21 mouse cellular contexts compared by ENCODE assay signal in genomic region chr13:53642557-53642956, GRCm38 (mm10).
DNase-seq lines count a peak whose midpoint lies in the region; ATAC-seq lines count a peak whose summit lies in the region.
"Had no signal": no experiment of that assay in that cellular context is flagged by ENCODE, and none has a peak within 500 bp of the region (broad histone marks: within the 10 kb centered on the region; RNA-seq: fewer than 3 reads in every experiment).

No protein-coding gene starts in this region.

- no peaks in the 10 kb centered on the region; the same call in 1 of the 2 replicates for H3K27me3 ChIP-seq in hindbrain, embryonic 16.5 days (replicated peaks; ENCODE audit: control insufficient read depth, insufficient read depth, low read length)
- no peaks in the 10 kb centered on the region for H3K27me3 ChIP-seq in hindbrain, embryonic 13.5 days
- H3K27me3 ChIP-seq in midbrain, embryonic 14.5 days (ENCODE audit: control insufficient read depth, insufficient read depth, low read length) = no peaks in the 10 kb centered on the region
- no peaks in the 10 kb centered on the region for H3K27me3 ChIP-seq in midbrain, embryonic 15.5 days (replicated peaks)
- H3K27me3 ChIP-seq: limb, embryonic 13.5 days; lung, embryonic 15.5 days had no signal

- no peak overlapping the region for H3K4me2 ChIP-seq in hindbrain, embryonic 16.5 days (ENCODE audit: low read length)
- H3K4me2 ChIP-seq in hindbrain, embryonic 13.5 days = no peak overlapping the region
- no peak overlapping the region for H3K4me2 ChIP-seq in midbrain, embryonic 14.5 days (ENCODE audit: low read length)
- no peak overlapping the region for H3K4me2 ChIP-seq in midbrain, embryonic 15.5 days
- H3K4me2 ChIP-seq: limb, embryonic 13.5 days; liver, embryonic 11.5 days; lung, embryonic 15.5 days had no signal

- no peaks in the 10 kb centered on the region; the same call in 1 of the 2 replicates for H3K4me1 ChIP-seq in hindbrain, embryonic 16.5 days (ENCODE audit: control insufficient read depth, insufficient read depth, low read depth, low read length)
- no peaks in the 10 kb centered on the region; the same call in 1 of the 2 replicates for H3K4me1 ChIP-seq in hindbrain, embryonic 13.5 days (replicated peaks)
- H3K4me1 ChIP-seq in midbrain, embryonic 14.5 days (ENCODE audit: control insufficient read depth, insufficient read depth, low read length) = no peaks in the 10 kb centered on the region
- H3K4me1 ChIP-seq in midbrain, embryonic 15.5 days = peaks cover 4% of the 10 kb centered on the region; the same call in 1 of the 2 replicates
- H3K4me1 ChIP-seq: limb, embryonic 13.5 days; lung, embryonic 15.5 days; midbrain, embryonic 10.5 days had no signal

- H3K4me3 ChIP-seq in hindbrain, embryonic 16.5 days (ENCODE audit: low read length) = no peak overlapping the region
- no peak overlapping the region for H3K4me3 ChIP-seq in hindbrain, embryonic 13.5 days
- H3K4me3 ChIP-seq in midbrain, embryonic 14.5 days (replicated peaks; ENCODE audit: low read depth, low read length) = no peak overlapping the region
- H3K4me3 ChIP-seq in midbrain, embryonic 15.5 days = no peak overlapping the region
- H3K4me3 ChIP-seq: limb, embryonic 13.5 days; lung, embryonic 15.5 days; midbrain, embryonic 10.5 days had no signal

- H3K27ac ChIP-seq in hindbrain, embryonic 16.5 days (ENCODE audit: low read depth, low read length) = no peak overlapping the region
- H3K27ac ChIP-seq in hindbrain, embryonic 13.5 days = no peak overlapping the region
- H3K27ac ChIP-seq in midbrain, embryonic 14.5 days (replicated peaks; ENCODE audit: low read depth, low read length) = no peak overlapping the region
- H3K27ac ChIP-seq in midbrain, embryonic 15.5 days = no peak overlapping the region
- H3K27ac ChIP-seq: limb, embryonic 13.5 days; lung, embryonic 15.5 days; midbrain, embryonic 10.5 days had no signal

- ATAC-seq in hindbrain, embryonic 16.5 days = peak; percentile 65; the same call in 1 of the 2 replicates
- ATAC-seq in hindbrain, embryonic 13.5 days (ENCODE audit: low FRiP score) = no peak
- ATAC-seq in midbrain, embryonic 14.5 days (ENCODE audit: low FRiP score, low TSS enrichment) = no peak
- ATAC-seq in midbrain, embryonic 15.5 days (replicated peaks) = no peak
- ATAC-seq: forebrain, embryonic 16.5 days; Patski had no signal

- no peak overlapping the region for H3K9ac ChIP-seq in hindbrain, embryonic 16.5 days (ENCODE audit: low read depth, low read length)
- H3K9ac ChIP-seq in hindbrain, embryonic 13.5 days = no peak overlapping the region
- no peak overlapping the region for H3K9ac ChIP-seq in midbrain, embryonic 14.5 days (replicated peaks; ENCODE audit: low read length)
- H3K9ac ChIP-seq in midbrain, embryonic 15.5 days = no peak overlapping the region
- H3K9ac ChIP-seq: limb, embryonic 13.5 days; lung, embryonic 15.5 days had no signal

- 44% methylated on average over 5 of the region's 5 CpGs for WGBS in hindbrain, embryonic 16.5 days
- WGBS in hindbrain, embryonic 13.5 days = 53% methylated on average over 5 of the region's 5 CpGs
- 67% methylated on average over 5 of the region's 5 CpGs for WGBS in midbrain, embryonic 14.5 days
- 66% methylated on average over 5 of the region's 5 CpGs for WGBS in midbrain, embryonic 15.5 days

- H3K9me3 ChIP-seq in hindbrain, embryonic 16.5 days (ENCODE audit: control insufficient read depth, low read length) = peaks cover 4% of the 10 kb centered on the region
- no peaks in the 10 kb centered on the region; the same call in 1 of the 2 replicates for H3K9me3 ChIP-seq in hindbrain, embryonic 13.5 days
- H3K9me3 ChIP-seq in midbrain, embryonic 14.5 days (ENCODE audit: control insufficient read depth, low read length) = 0 out of 2 replicates have a peak, but pooled peaks cover 5% of the 10 kb centered on the region
- no peaks in the 10 kb centered on the region for H3K9me3 ChIP-seq in midbrain, embryonic 15.5 days
- H3K9me3 ChIP-seq: lung, embryonic 15.5 days; midbrain, embryonic 10.5 days had no signal

- H3K36me3 ChIP-seq in hindbrain, embryonic 16.5 days (ENCODE audit: control insufficient read depth, insufficient read depth, low read length) = no peaks in the 10 kb centered on the region
- no peaks in the 10 kb centered on the region for H3K36me3 ChIP-seq in hindbrain, embryonic 13.5 days
- H3K36me3 ChIP-seq in midbrain, embryonic 14.5 days (ENCODE audit: control insufficient read depth, insufficient read depth, low read length) = no peaks in the 10 kb centered on the region
- H3K36me3 ChIP-seq in midbrain, embryonic 15.5 days (replicated peaks) = no peaks in the 10 kb centered on the region
- H3K36me3 ChIP-seq: G1E; limb, embryonic 13.5 days; lung, embryonic 15.5 days; midbrain, embryonic 10.5 days had no signal

- peak; percentile 32 to 55 for DNase-seq in cerebellum, postnatal 14 days
- DNase-seq in cerebellum, adult 9-10 months = no peak
- DNase-seq in midbrain, embryonic 14.5 days = peak; percentile 20
- DNase-seq in Muller cell, postnatal 12 days (ENCODE audit: inconsistent ontology term) = peak; percentile 38
- DNase-seq: adrenal gland, postnatal 14 days; cerebellum, adult 11-12 months; cerebellum, postnatal 25 days; heart, postnatal 14 days; kidney, adult 2 months; kidney, postnatal 36 days; thymus, postnatal 4 days had no signal
